Mouse (Mus musculus): ENCODE results near the gene Crk.

The Crk gene

GRCm38 (mm10) chr11:75666296-75666695 lies 12.8 kb upstream of the Crk start:
- CTCF ChIA-PET = no interaction called here
- POLR2A ChIA-PET = interaction anchor here in 2 of 4 experiments (0.7 to 1.6 kb wide), 4 partner anchors 9 to 61 kb away, joined by 3 to 6 read pairs (median 4); no protein-coding TSS in a partner anchor

- ChIA-PET POLR2A (interaction anchor here in 2 of 4 experiments (1.0 to 2.2 kb wide), 6 partner anchors 9 to 150 kb away, joined by 3 to 6 read pairs (median 4); no protein-coding TSS in a partner anchor), CTCF (interaction anchor here in 1 of 4 experiments (1.4 kb wide), 1 partner anchor 158 kb away, joined by 3 read pairs; no protein-coding TSS in a partner anchor)
Measured at GRCm38 (mm10) chr11:75668621-75669020, 10.4 kb upstream of the Crk start.

GRCm38 (mm10) chr11:75669176-75669852 lies 9.7 kb upstream of the Crk start:
- POLR2A ChIA-PET = interaction anchor here in 3 of 4 experiments (0.6 to 2.2 kb wide), 6 partner anchors 12 to 160 kb away, joined by 3 to 6 read pairs (median 3); partner anchors contain the start of gene Rilp (in 1 of the 3)

GRCm38 (mm10) chr11:75669853-75670200 lies 9.2 kb upstream of the Crk start:
- CTCF ChIA-PET = no interaction called here
- POLR2A ChIA-PET = interaction anchor here in 3 of 4 experiments (0.6 to 1.5 kb wide), 4 partner anchors 13 to 160 kb away, joined by 3 to 6 read pairs (median 4); partner anchors contain the start of gene Rilp (in 1 of the 3)

More at GRCm38 (mm10) chr11:75669176-75669852, 9.7 kb upstream of the Crk start:
- CTCF ChIA-PET = no interaction called here

GRCm38 (mm10) chr11:75671426-75672180 lies 7.5 kb upstream of the Crk start:
- CTCF ChIA-PET = interaction anchor here in 2 of 4 experiments (0.5 to 0.6 kb wide), 2 partner anchors 57 to 638 kb away, joined by 3 read pairs; no protein-coding TSS in a partner anchor
- POLR2A ChIA-PET = interaction anchor here in 3 of 4 experiments (0.6 to 3.0 kb wide), 12 partner anchors 8 to 62 kb away, joined by 3 to 17 read pairs (median 5); partner anchors contain the start of genes Crk (in 2 of the 3), Myo1c (in 1 of the 3) and Ywhae (in 1 of the 3)

GRCm38 (mm10) chr11:75673411-75673810 lies 5.6 kb upstream of the Crk start:
- POLR2A ChIA-PET = interaction anchor here in 1 of 4 experiments (0.8 to 2.2 kb wide), 2 partner anchors 14 to 19 kb away, joined by 3 to 6 read pairs; no protein-coding TSS in a partner anchor
- CTCF ChIA-PET = no interaction called here

- ChIA-PET CTCF (no interaction called here), POLR2A (no interaction called here)
Measured at GRCm38 (mm10) chr11:75674875-75675274, 4.2 kb upstream of the Crk start.

- ChIA-PET CTCF (interaction anchor here in 2 of 4 experiments (0.7 to 1.0 kb wide), 2 partner anchors 13 to 252 kb away, joined by 5 to 9 read pairs; no protein-coding TSS in a partner anchor), POLR2A (interaction anchor here in 3 of 4 experiments (0.6 to 4.9 kb wide), 16 partner anchors 16 to 908 kb away, joined by 3 to 73 read pairs (median 6); partner anchors contain the start of genes Rilp (in 1 of the 3), Tlcd2 (in 1 of the 3) and Ywhae (in 1 of the 3))
Measured at GRCm38 (mm10) chr11:75677881-75678746, 945 bp upstream of the Crk start.

GRCm38 (mm10) chr11:75679439-75680171 lies 546 bp downstream of the Crk start:
- ChIA-PET POLR2A (interaction anchor here in 3 of 4 experiments (0.6 to 4.9 kb wide), 52 partner anchors 9 to 585 kb away, joined by 3 to 73 read pairs (median 4); partner anchors contain the start of genes Ywhae (in 3 of the 3), Prpf8 (in 2 of the 3), Tlcd2 (in 2 of the 3) and Inpp5k (in 1 of the 3)), CTCF (interaction anchor here in 1 of 4 experiments (0.7 to 1.5 kb wide), 3 partner anchors 26 to 49 kb away, joined by 3 to 4 read pairs (median 3); partner anchors contain the start of gene Inpp5k)

GRCm38 (mm10) chr11:75684462-75684861 lies 5.4 kb downstream of the Crk start:
- ChIA-PET POLR2A (interaction anchor here in 2 of 4 experiments (0.5 to 4.3 kb wide), 7 partner anchors 9 to 1836 kb away, joined by 3 to 26 read pairs (median 3); no protein-coding TSS in a partner anchor), CTCF (interaction anchor here in 1 of 4 experiments (1.8 kb wide), 1 partner anchor 30 kb away, joined by 4 read pairs; no protein-coding TSS in a partner anchor)

GRCm38 (mm10) chr11:75684956-75685355 lies 5.9 kb downstream of the Crk start:
- CTCF ChIA-PET = interaction anchor here in 2 of 4 experiments (0.7 to 1.8 kb wide), 2 partner anchors 31 to 483 kb away, joined by 3 to 4 read pairs; no protein-coding TSS in a partner anchor
- POLR2A ChIA-PET = interaction anchor here in 2 of 4 experiments (1.0 to 4.3 kb wide), 5 partner anchors 10 to 31 kb away, joined by 3 to 26 read pairs (median 4); no protein-coding TSS in a partner anchor

- CTCF ChIA-PET = interaction anchor here in 3 of 4 experiments (0.6 to 1.9 kb wide), 8 partner anchors 13 to 304 kb away, joined by 3 to 6 read pairs (median 4); no protein-coding TSS in a partner anchor
- POLR2A ChIA-PET = interaction anchor here in 3 of 4 experiments (0.6 to 4.3 kb wide), 27 partner anchors 8 to 288 kb away, joined by 3 to 26 read pairs (median 4); no protein-coding TSS in a partner anchor
Measured at GRCm38 (mm10) chr11:75687343-75687993, 8.4 kb downstream of the Crk start.

GRCm38 (mm10) chr11:75688132-75688531 lies 9.1 kb downstream of the Crk start:
- POLR2A ChIA-PET = interaction anchor here in 3 of 4 experiments (0.8 to 4.3 kb wide), 12 partner anchors 9 to 62 kb away, joined by 3 to 26 read pairs (median 5); no protein-coding TSS in a partner anchor

GRCm38 (mm10) chr11:75689977-75690376 lies 10.9 kb downstream of the Crk start:
- ChIA-PET POLR2A (interaction anchor here (0.5 to 2.9 kb wide), 24 partner anchors 9 to 1259 kb away, joined by 3 to 22 read pairs (median 3); partner anchors contain the start of genes Crk (in 2 of the 4) and Ywhae (in 1 of the 4)), CTCF (interaction anchor here in 2 of 4 experiments (1.1 to 1.5 kb wide), 2 partner anchors 10 kb away, joined by 3 to 4 read pairs; no protein-coding TSS in a partner anchor)

More at GRCm38 (mm10) chr11:75688132-75688531, 9.1 kb downstream of the Crk start:
- CTCF ChIA-PET = interaction anchor here (0.7 to 1.9 kb wide), 4 partner anchors 26 to 279 kb away, joined by 3 to 6 read pairs (median 4); no protein-coding TSS in a partner anchor

- CTCF ChIA-PET = interaction anchor here in 1 of 4 experiments (0.6 kb wide), 1 partner anchor 73 kb away, joined by 4 read pairs; no protein-coding TSS in a partner anchor
- POLR2A ChIA-PET = interaction anchor here in 2 of 4 experiments (0.6 to 2.9 kb wide), 11 partner anchors 8 to 230 kb away, joined by 3 to 22 read pairs (median 4); partner anchors contain the start of gene Crk (in 1 of the 2)
Measured at GRCm38 (mm10) chr11:75691047-75691446, 12.0 kb downstream of the Crk start.

All from embryonic stem cell, embryonic (primary cell).